Mouse (Mus musculus) lung, adult 2 months (tissue): ENCODE data around the gene Trp73.

Experiments used
- CTCF ChIP-seq: fragments of 200-500 bp; IDR thresholded peaks from 2 replicates; pipeline ENCODE4 v1.5.1; 2011; ENCODE audit warnings: mild to moderate bottlenecking, low read length, control low read depth; ENCODE audit not compliant: insufficient read depth
- POLR2A ChIP-seq: fragments of 200-500 bp; IDR thresholded peaks from 2 replicates; pipeline ENCODE4 v1.6.1; 2011; ENCODE audit warnings: low read depth, mild to moderate bottlenecking, control low read depth, low read length, borderline replicate concordance; ENCODE audit errors: extremely low read depth

- TF ChIP-seq CTCF, result no peak
- no peak for TF ChIP-seq POLR2A
Measured at GRCm38 (mm10) chr4:154021432-154021831, 118.6 kb downstream of the Trp73 start.
